Mouse (Mus musculus): ENCODE results near the gene St3gal5. TPM values are rescaled to one million over a fixed set of nuclear protein-coding genes. Genes with fewer than 3 reads are reported as not detected.

The St3gal5 gene
- total and polyA plus RNA-seq, 3 experiments: 24.4 to 51.8 TPM; not detected in 1

GRCm38 (mm10) chr6:72148721-72149120, 51.3 kb downstream of the St3gal5 start:
- Histone ChIP-seq H3K4me1 (ENCODE audit: control insufficient read depth in 1 of 2, insufficient read depth in 2 of 2, low read length in 2 of 2) (no peaks in the 10 kb centered on the region), H3K4me3 (ENCODE audit: control insufficient read depth in 1 of 2, insufficient read depth in 1 of 2, low read depth in 2 of 2, low read length in 2 of 2) (no peak overlapping the region), H3K9ac (ENCODE audit: control insufficient read depth, low read depth, low read length, poor library complexity, severe bottlenecking) (no peak overlapping the region), H3K79me2 (ENCODE audit: control insufficient read depth, insufficient read depth, low read length, poor library complexity) (no peaks in the 10 kb centered on the region), H3K27ac (ENCODE audit: control insufficient read depth, low read depth, low read length) (no peak overlapping the region), H3K27me3 (ENCODE audit: control insufficient read depth in 1 of 2, insufficient read depth in 2 of 2, low read length in 2 of 2) (no peaks in the 10 kb centered on the region), H3K36me3 (ENCODE audit: control insufficient read depth in 1 of 2, insufficient read depth in 2 of 2, low read length in 2 of 2) (peaks cover 0 to 36% of the 10 kb centered on the region in 2 experiments; a peak in 2 of 4 replicates), H3K9me3 (replicated peaks; ENCODE audit: insufficient read depth, low read length) (no peaks in the 10 kb centered on the region)
- TF ChIP-seq POLR2AphosphoS5 (IDR thresholded peaks at IDR 0.05; ENCODE audit: borderline replicate concordance, low read depth, low read length): no peak
- no peak for DNase-seq (ENCODE audit: low read depth, low spot score)

- peaks cover 0 to 36% of the 10 kb centered on the region in 2 experiments; a peak in 2 of 4 replicates for H3K36me3 ChIP-seq (ENCODE audit: control insufficient read depth in 1 of 2, insufficient read depth in 2 of 2, low read length in 2 of 2)
- DNase-seq (ENCODE audit: low read depth, low spot score): peak; percentile 37
Observed at GRCm38 (mm10) chr6:72149797-72150196, 52.4 kb downstream of the St3gal5 start.

DNA sequence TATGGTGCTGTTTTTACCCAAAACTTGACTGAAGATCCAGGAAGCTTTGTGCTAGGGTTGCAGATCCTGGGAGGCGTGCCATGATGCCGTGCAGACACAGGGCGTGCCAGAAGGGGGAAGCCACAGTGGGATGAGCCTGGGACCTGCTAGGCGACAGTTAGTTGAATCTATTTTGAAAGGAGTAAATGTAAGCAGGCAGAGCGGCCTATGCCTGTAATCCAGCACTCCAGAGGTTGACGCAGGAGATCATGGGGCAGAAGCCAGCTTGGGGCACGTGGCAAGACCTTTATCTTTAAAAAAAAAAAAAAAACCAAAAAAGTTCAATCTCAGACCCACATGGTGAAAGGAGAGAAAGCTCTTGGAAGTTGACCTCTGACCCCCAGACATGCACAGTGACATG, 55.3 kb downstream of the St3gal5 start:
- Histone ChIP-seq H3K4me1 (ENCODE audit: control insufficient read depth in 1 of 2, insufficient read depth in 2 of 2, low read length in 2 of 2) (no peaks in the 10 kb centered on the region), H3K9ac (ENCODE audit: control insufficient read depth, low read depth, low read length, poor library complexity, severe bottlenecking) (no peak overlapping the region), H3K79me2 (ENCODE audit: control insufficient read depth, insufficient read depth, low read length, poor library complexity) (no peaks in the 10 kb centered on the region), H3K36me3 (ENCODE audit: control insufficient read depth in 1 of 2, insufficient read depth in 2 of 2, low read length in 2 of 2) (peaks cover 0 to 27% of the 10 kb centered on the region in 2 experiments; a peak in 2 of 4 replicates), H3K9me3 (replicated peaks; ENCODE audit: insufficient read depth, low read length) (no peaks in the 10 kb centered on the region), H3K27ac (ENCODE audit: control insufficient read depth, low read depth, low read length) (no peak overlapping the region), H3K4me3 (ENCODE audit: control insufficient read depth in 1 of 2, insufficient read depth in 1 of 2, low read depth in 2 of 2, low read length in 2 of 2) (no peak overlapping the region), H3K27me3 (ENCODE audit: control insufficient read depth in 1 of 2, insufficient read depth in 2 of 2, low read length in 2 of 2) (no peaks in the 10 kb centered on the region)
- no peak for DNase-seq (ENCODE audit: low read depth, low spot score)
- TF ChIP-seq KAT2A (conservative IDR thresholded peaks at IDR 0.05; ENCODE audit: low read depth, low read length): no peak
- no peak for TF ChIP-seq HCFC1 (IDR thresholded peaks at IDR 0.05; ENCODE audit: low read depth, low read length)
- no peak for TF ChIP-seq POLR2AphosphoS5 (IDR thresholded peaks at IDR 0.05; ENCODE audit: borderline replicate concordance, low read depth, low read length)
- TF ChIP-seq MAX (IDR thresholded peaks at IDR 0.05; ENCODE audit: low read length): no peak
- TF ChIP-seq CHD2 (IDR thresholded peaks at IDR 0.05; ENCODE audit: low read length): no peak
- TF ChIP-seq MYC (IDR thresholded peaks at IDR 0.05; ENCODE audit: low read depth, low read length): no peak
- TF ChIP-seq ZKSCAN1 (IDR thresholded peaks at IDR 0.05; ENCODE audit: low read depth, low read length): no peak
- TF ChIP-seq USF2 (IDR thresholded peaks at IDR 0.05; ENCODE audit: borderline replicate concordance in 1 of 2, insufficient read depth in 1 of 2, low read depth in 1 of 2, low read length in 2 of 2): no peak
- TF ChIP-seq E2F4 (IDR thresholded peaks at IDR 0.05; ENCODE audit: borderline replicate concordance, low read depth, low read length): no peak
- no peak for TF ChIP-seq GABPA (IDR thresholded peaks at IDR 0.05; ENCODE audit: low read depth, low read length)
- TF ChIP-seq JUND (IDR thresholded peaks at IDR 0.05; ENCODE audit: low read depth, low read length): no peak
- no peak for TF ChIP-seq SIN3A (IDR thresholded peaks at IDR 0.05; ENCODE audit: low read length)
- no peak for TF ChIP-seq ELF1 (IDR thresholded peaks at IDR 0.05; ENCODE audit: low read depth, low read length)
- no peak for TF ChIP-seq NRF1 (IDR thresholded peaks at IDR 0.05; ENCODE audit: insufficient read depth, low read depth, low read length, poor library complexity, severe bottlenecking)
- TF ChIP-seq GATA1 (IDR thresholded peaks at IDR 0.05; ENCODE audit: low read depth, low read length): no peak

More at GRCm38 (mm10) chr6:72149797-72150196, 52.4 kb downstream of the St3gal5 start:
- Histone ChIP-seq H3K9ac (ENCODE audit: control insufficient read depth, low read depth, low read length, poor library complexity, severe bottlenecking) (no peak overlapping the region), H3K27ac (ENCODE audit: control insufficient read depth, low read depth, low read length) (no peak overlapping the region), H3K4me1 (ENCODE audit: control insufficient read depth in 1 of 2, insufficient read depth in 2 of 2, low read length in 2 of 2) (no peaks in the 10 kb centered on the region), H3K4me3 (ENCODE audit: control insufficient read depth in 1 of 2, insufficient read depth in 1 of 2, low read depth in 2 of 2, low read length in 2 of 2) (no peak overlapping the region), H3K9me3 (replicated peaks; ENCODE audit: insufficient read depth, low read length) (no peaks in the 10 kb centered on the region), H3K79me2 (ENCODE audit: control insufficient read depth, insufficient read depth, low read length, poor library complexity) (no peaks in the 10 kb centered on the region), H3K27me3 (ENCODE audit: control insufficient read depth in 1 of 2, insufficient read depth in 2 of 2, low read length in 2 of 2) (no peaks in the 10 kb centered on the region)
- TF ChIP-seq BHLHE40 (IDR thresholded peaks at IDR 0.05; ENCODE audit: borderline replicate concordance, low read depth, low read length): no peak
- TF ChIP-seq USF1 (IDR thresholded peaks at IDR 0.05; ENCODE audit: low read depth, low read length): no peak
- peak in 2 of 3 experiments; percentile 31 to 34; a peak in 2 of 6 replicates for TF ChIP-seq CTCF (IDR thresholded peaks at IDR 0.05 in 2 of 3, conservative IDR thresholded peaks at IDR 0.05 in 1 of 3; ENCODE audit: control insufficient read depth in 1 of 3, insufficient read depth in 1 of 3, low read depth in 2 of 3, low read length in 3 of 3, poor library complexity in 1 of 3, severe bottlenecking in 1 of 3)
- TF ChIP-seq RCOR1 (IDR thresholded peaks at IDR 0.05; ENCODE audit: low read depth, low read length): no peak
